Mouse (Mus musculus): Measurements from ENCODE around the gene Plcb2.

GRCm38 (mm10) chr2:118772158-118772874 lies 44.1 kb upstream of the Plcb2 start, which contains the start of gene Phgr1:
- no peak for TF ChIP-seq CTCF (IDR thresholded peaks at IDR 0.05; ENCODE audit: extremely low read depth, insufficient read depth, insufficient read length, insufficient replicate concordance)
- TF ChIP-seq POLR2A (IDR thresholded peaks at IDR 0.05; ENCODE audit: low read depth, low read length), result no peak

Measured in spleen, adult 2 months (tissue).